Mouse (Mus musculus): Measurements from ENCODE around the gene Medag. TPM values are rescaled to one million over a fixed set of nuclear protein-coding genes. Genes with fewer than 3 reads are reported as not detected.

The Medag gene
- polyA plus RNA-seq, 1 experiment from 2014 or later: 1.6 TPM

DNA sequence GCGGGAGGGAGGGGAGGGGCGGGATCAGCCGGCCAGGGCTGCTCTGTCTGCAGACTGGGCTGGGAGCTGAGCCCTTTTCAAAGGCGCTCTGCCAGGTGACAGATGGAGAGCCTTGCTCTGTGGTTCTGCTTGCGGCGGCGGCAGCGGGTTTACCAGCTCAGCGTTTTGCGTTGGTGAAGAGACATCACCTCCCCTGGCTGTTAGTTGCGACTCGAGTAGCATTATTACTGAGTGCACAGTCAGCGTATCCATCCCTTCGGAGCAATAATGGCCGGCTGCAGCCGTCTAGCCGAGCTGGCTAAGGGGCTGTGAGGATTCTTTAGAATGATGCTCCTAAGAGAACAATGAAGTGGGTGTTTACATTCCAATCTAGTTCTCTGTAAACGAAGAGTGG, 28.6 kb downstream of the Medag start:
- WGBS: under 1% methylated on average over 18 of the region's 18 CpGs
- ATAC-seq (ENCODE audit: insufficient read depth) (peak; percentile 84), DNase-seq (peak; percentile 80)
- peak overlapping the region; percentile 85 for H3K4me2 ChIP-seq
- peak overlapping the region; percentile 42 for H3K9ac ChIP-seq
- H3K4me3 ChIP-seq (ENCODE audit: low read depth, low read length): peak overlapping the region; percentile 41
- no peaks in the 10 kb centered on the region for H3K9me3 ChIP-seq (ENCODE audit: low read depth, low read length)
- H3K27me3 ChIP-seq (ENCODE audit: insufficient read depth, low read length): no peaks in the 10 kb centered on the region
- H3K27ac ChIP-seq (ENCODE audit: low read depth): peak overlapping the region; percentile 86
- H3K36me3 ChIP-seq (ENCODE audit: insufficient read depth): no peaks in the 10 kb centered on the region
- H3K4me1 ChIP-seq (ENCODE audit: insufficient read depth): peaks cover 10% of the 10 kb centered on the region; the same call in 1 of the 2 replicates
- TF ChIP-seq CTCF (IDR thresholded peaks at IDR 0.05; ENCODE audit: low read depth): no peak

DNA sequence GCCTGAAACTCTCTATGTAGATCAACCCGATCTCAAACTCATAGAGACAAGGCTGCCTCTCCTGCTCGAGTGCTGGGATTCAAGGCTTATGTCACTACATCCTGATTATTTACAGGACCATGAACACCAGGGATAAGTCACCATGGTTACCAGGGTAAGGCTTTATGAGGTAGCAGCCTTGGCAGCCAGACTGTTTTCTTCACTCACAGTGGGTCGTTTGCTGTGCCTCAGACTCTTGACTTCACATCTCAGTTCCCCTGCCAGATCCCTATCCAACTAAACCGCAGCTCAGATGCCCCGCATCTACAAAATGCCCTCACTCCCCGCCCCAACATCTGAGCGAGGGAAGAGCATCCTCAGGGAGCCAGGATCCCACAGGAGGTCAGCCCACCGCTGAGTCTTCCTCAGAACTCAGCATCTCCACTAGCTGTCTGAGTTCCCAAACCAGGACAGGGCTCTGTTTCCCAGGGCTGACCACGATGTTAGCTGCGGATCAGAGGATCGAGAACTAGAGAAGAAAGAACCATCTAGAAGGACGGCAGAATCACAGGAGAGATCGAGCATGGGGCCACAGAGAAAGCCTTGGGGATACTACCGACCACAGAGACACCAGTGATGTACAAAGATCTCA, 30.2 kb downstream of the Medag start:
- 64% methylated on average over 14 of the region's 14 CpGs for WGBS

DNA sequence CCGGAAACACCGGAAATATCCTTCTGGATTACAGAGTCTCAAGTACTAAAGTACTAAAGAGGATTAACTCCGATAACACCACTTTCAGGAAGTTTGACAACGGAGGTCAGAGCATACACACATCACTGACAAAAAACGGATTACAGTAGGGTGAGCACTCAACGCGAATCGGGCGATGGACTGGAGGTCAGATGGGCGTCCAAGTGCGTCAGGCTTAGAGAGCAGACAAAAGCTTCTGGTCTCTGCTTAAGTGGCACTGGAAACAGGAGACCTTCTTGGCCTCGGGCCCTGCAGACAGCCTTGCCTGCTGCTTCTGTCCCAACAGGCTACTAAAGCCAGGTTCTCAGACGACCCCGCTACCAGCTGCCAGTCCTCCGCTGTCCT, 30.7 kb downstream of the Medag start:
- no peak for ATAC-seq (ENCODE audit: insufficient read depth)
- 68% methylated on average over 15 of the region's 15 CpGs for WGBS
- DNase-seq: no peak
- no peak overlapping the region for H3K4me2 ChIP-seq
- no peaks in the 10 kb centered on the region for H3K9me3 ChIP-seq (ENCODE audit: low read depth, low read length)
- H3K36me3 ChIP-seq (ENCODE audit: insufficient read depth): no peaks in the 10 kb centered on the region
- peaks cover 10% of the 10 kb centered on the region; the same call in 1 of the 2 replicates for H3K4me1 ChIP-seq (ENCODE audit: insufficient read depth)
- no peak overlapping the region for H3K9ac ChIP-seq
- no peak overlapping the region for H3K27ac ChIP-seq (ENCODE audit: low read depth)
- no peak overlapping the region for H3K4me3 ChIP-seq (ENCODE audit: low read depth, low read length)
- no peaks in the 10 kb centered on the region for H3K27me3 ChIP-seq (ENCODE audit: insufficient read depth, low read length)
- TF ChIP-seq CTCF (IDR thresholded peaks at IDR 0.05; ENCODE audit: low read depth): no peak

More for the DNA sequence above, 30.2 kb downstream of the Medag start:
- Histone ChIP-seq H3K27me3 (ENCODE audit: insufficient read depth, low read length) (no peaks in the 10 kb centered on the region), H3K36me3 (ENCODE audit: insufficient read depth) (no peaks in the 10 kb centered on the region), H3K27ac (ENCODE audit: low read depth) (no peak overlapping the region), H3K9ac (no peak overlapping the region), H3K4me1 (ENCODE audit: insufficient read depth) (peaks cover 10% of the 10 kb centered on the region; the same call in 1 of the 2 replicates), H3K9me3 (ENCODE audit: low read depth, low read length) (no peaks in the 10 kb centered on the region), H3K4me2 (no peak overlapping the region), H3K4me3 (ENCODE audit: low read depth, low read length) (no peak overlapping the region)
- no peak for ATAC-seq (ENCODE audit: insufficient read depth)
- DNase-seq: no peak
- TF ChIP-seq CTCF (IDR thresholded peaks at IDR 0.05; ENCODE audit: low read depth): no peak

DNA sequence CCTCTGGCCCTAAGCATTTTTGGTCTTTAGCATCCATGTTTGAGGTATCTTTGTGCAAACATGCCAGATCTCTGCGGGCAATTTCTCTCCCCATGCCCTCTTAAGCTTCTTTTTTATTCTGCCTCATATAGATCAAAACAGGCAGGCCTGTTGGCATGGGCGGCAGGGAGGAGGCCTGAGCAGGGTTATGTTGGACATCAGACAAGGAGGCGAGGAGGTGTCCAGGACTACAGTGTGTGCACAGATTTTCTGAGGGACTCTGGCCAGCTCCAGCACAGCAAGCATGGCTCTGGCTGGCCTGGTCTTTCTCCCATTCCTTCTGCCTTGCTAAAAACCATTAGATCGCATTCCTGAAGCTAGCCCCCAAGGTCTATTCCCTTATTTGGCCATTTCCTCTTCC, 32.9 kb downstream of the Medag start:
- DNase-seq: peak; percentile 42
- TF ChIP-seq CTCF (IDR thresholded peaks at IDR 0.05; ENCODE audit: low read depth): no peak
- no peaks in the 10 kb centered on the region for H3K36me3 ChIP-seq (ENCODE audit: insufficient read depth)
- H3K9me3 ChIP-seq (ENCODE audit: low read depth, low read length): peaks cover 5% of the 10 kb centered on the region
- ATAC-seq (ENCODE audit: insufficient read depth): no peak
- no peaks in the 10 kb centered on the region for H3K27me3 ChIP-seq (ENCODE audit: insufficient read depth, low read length)
- no peak overlapping the region for H3K27ac ChIP-seq (ENCODE audit: low read depth)
- no peak overlapping the region for H3K4me3 ChIP-seq (ENCODE audit: low read depth, low read length)
- whole genome bisulfite sequencing: 52% methylated on average over 4 of the region's 4 CpGs
- no peak overlapping the region for H3K4me2 ChIP-seq
- H3K9ac ChIP-seq: no peak overlapping the region
- H3K4me1 ChIP-seq (ENCODE audit: insufficient read depth): peaks cover 6% of the 10 kb centered on the region; the same call in 1 of the 2 replicates

DNA sequence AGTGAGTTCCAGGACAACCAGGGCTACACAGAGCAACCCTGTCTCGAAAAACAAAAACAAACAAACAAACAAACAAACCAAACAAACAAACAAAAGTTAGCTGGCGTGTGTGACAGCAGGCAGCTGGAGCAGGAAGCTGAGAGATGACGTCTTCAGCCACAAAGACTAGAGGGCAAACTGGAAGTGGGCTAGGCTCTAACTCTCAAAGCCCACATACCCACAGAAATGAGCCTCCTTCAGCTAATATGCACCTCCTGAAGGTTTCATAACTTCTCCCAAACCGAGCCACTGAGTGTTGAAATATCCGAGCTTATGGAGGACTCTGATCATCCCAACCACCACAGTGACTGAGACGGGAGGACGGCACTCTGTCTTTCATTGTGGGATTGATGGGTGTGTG, 34.9 kb downstream of the Medag start:
- Histone ChIP-seq H3K27me3 (ENCODE audit: insufficient read depth, low read length) (no peaks in the 10 kb centered on the region), H3K9me3 (ENCODE audit: low read depth, low read length) (peaks cover 5% of the 10 kb centered on the region), H3K4me1 (ENCODE audit: insufficient read depth) (no peaks in the 10 kb centered on the region), H3K27ac (ENCODE audit: low read depth) (no peak overlapping the region), H3K4me2 (no peak overlapping the region), H3K36me3 (ENCODE audit: insufficient read depth) (no peaks in the 10 kb centered on the region), H3K9ac (no peak overlapping the region), H3K4me3 (ENCODE audit: low read depth, low read length) (no peak overlapping the region)
- no peak for DNase-seq
- ATAC-seq (ENCODE audit: insufficient read depth): no peak
- 82% methylated on average over 7 of the region's 7 CpGs for WGBS
- TF ChIP-seq CTCF (IDR thresholded peaks at IDR 0.05; ENCODE audit: low read depth): no peak

DNA sequence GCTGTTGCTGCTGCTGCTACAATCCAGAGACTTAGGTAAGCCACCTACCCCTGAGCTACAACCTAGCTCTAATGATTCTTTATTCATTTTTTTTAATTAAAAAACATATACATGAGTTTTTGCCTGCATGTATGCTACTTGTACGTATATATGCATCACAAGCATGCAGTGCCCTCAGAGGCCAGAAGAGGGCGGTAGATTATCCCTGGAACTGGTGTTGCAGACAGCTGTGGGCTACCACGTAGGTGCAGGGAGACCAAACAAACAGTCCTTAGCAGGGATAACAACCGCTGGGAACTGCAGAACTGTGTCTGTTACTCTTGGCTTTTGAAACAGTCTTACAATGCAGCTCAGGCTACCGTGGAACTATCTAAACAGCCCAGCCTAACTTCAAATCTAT, 36.2 kb downstream of the Medag start:
- 81% methylated on average over 5 of the region's 5 CpGs for WGBS
- Histone ChIP-seq H3K9ac (no peak overlapping the region), H3K36me3 (ENCODE audit: insufficient read depth) (no peaks in the 10 kb centered on the region), H3K9me3 (ENCODE audit: low read depth, low read length) (peaks cover 5% of the 10 kb centered on the region), H3K27me3 (ENCODE audit: insufficient read depth, low read length) (no peaks in the 10 kb centered on the region), H3K4me3 (ENCODE audit: low read depth, low read length) (no peak overlapping the region), H3K27ac (ENCODE audit: low read depth) (no peak overlapping the region), H3K4me1 (ENCODE audit: insufficient read depth) (no peaks in the 10 kb centered on the region), H3K4me2 (no peak overlapping the region)
- peak; percentile 50 for TF ChIP-seq CTCF (IDR thresholded peaks at IDR 0.05; ENCODE audit: low read depth)
- DNase-seq (no peak), ATAC-seq (ENCODE audit: insufficient read depth) (no peak)

DNA sequence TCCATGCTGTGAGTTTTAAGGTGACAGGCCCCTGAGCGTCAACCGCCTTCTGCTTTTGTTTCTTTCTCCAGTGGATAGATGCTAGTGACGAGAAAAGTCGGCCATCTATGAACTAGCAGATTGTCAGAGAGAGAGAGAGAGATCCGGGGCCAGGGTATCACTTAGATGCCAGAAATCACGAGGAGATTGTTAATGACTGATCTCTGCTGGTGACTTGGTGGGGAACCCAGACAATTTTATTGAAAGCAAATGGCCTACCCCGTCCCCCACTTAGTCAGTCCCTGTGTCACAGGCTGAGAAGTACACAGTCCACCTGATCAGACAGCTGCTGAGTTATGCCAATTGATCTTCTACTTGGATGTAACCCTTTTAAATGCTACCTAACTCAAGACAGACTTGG, 37.9 kb downstream of the Medag start:
- DNase-seq: no peak
- TF ChIP-seq CTCF (IDR thresholded peaks at IDR 0.05; ENCODE audit: low read depth): no peak
- no peak for ATAC-seq (ENCODE audit: insufficient read depth)
- Histone ChIP-seq H3K4me2 (no peak overlapping the region), H3K4me3 (ENCODE audit: low read depth, low read length) (no peak overlapping the region), H3K9ac (no peak overlapping the region), H3K4me1 (ENCODE audit: insufficient read depth) (no peaks in the 10 kb centered on the region), H3K27me3 (ENCODE audit: insufficient read depth, low read length) (no peaks in the 10 kb centered on the region), H3K27ac (ENCODE audit: low read depth) (no peak overlapping the region), H3K36me3 (ENCODE audit: insufficient read depth) (no peaks in the 10 kb centered on the region), H3K9me3 (ENCODE audit: low read depth, low read length) (peaks cover 5% of the 10 kb centered on the region)
- WGBS: 79% methylated on average over 7 of the region's 7 CpGs

Measured in lung, embryonic 14.5 days (tissue).